Mouse (Mus musculus): ENCODE data around the gene Gucy2c. TPM values are rescaled to one million over a fixed set of nuclear protein-coding genes. Genes with fewer than 3 reads are reported as not detected.
A peak's percentile ranks its signal among the peaks of the same experiment; 100 is the strongest.
"Not testable (repeated sequence)": the region's sequence is repeated elsewhere in the genome, so short reads cannot be mapped to it uniquely, and the experiment has no call there.

The Gucy2c gene
- total RNA-seq, 2 experiments from 2014 or later, result 0.53 to 0.57 TPM

- DNase-seq (ENCODE audit: low spot score in 2 of 2), result peak; percentile 93 to 99
These were observed 22.4 kb upstream of the Gucy2c start, which contains the start of gene Hist4h4 for GRCm38 (mm10) chr6:136803739-136804633. Hist4h4 (minus strand) TSS chr6:136804415.

DNA sequence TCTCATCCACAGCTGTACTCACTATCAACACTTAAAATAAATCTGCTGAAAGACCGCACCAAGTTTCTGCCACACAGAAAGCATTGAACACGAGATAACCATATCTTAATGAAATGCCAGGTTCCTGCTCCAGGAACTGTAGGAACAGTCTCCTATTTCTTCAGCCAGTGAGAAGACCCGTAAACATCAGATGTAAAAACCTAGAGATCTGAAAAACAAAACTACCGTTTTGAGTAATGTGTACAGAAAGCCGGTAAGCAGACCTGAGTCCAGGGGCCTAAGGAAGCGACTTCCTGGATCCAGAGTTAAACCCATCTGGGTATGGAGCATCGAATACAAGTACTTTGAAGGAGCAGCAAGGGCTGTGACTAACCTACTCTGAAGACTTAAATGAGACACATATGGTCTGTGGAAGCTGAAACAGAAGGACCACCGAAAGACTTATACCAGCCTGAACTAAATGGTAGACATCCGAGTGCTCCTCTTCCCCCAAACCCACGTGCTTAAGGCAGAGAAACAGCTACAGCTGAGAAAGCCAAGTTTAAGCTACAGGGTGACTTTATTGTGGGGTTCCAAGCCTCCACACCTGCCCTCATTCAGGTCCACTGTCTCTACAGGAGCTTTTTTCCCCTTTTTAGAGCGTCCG, 21.7 kb upstream of the Gucy2c start:
- no peak for DNase-seq (ENCODE audit: low spot score in 2 of 2)

DNA sequence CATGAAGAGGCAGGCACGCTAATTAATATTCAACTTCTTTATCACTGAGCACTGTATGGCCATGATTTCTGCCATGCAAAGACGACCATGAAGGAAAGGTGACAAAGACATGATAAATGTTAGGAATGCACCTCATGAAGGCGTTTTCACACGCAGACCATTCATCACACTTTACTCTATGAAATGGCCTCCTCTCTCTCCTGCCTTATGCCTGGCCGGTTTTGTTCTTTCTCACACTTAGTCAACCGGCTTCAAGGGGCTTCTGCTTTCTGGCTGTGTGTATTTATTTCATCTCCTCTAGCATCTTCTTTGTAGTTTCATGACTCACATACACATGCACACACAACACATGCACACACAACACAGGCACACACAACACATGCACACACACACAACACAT, 19.7 kb upstream of the Gucy2c start:
- no peak for DNase-seq (ENCODE audit: low spot score in 2 of 2)

DNA sequence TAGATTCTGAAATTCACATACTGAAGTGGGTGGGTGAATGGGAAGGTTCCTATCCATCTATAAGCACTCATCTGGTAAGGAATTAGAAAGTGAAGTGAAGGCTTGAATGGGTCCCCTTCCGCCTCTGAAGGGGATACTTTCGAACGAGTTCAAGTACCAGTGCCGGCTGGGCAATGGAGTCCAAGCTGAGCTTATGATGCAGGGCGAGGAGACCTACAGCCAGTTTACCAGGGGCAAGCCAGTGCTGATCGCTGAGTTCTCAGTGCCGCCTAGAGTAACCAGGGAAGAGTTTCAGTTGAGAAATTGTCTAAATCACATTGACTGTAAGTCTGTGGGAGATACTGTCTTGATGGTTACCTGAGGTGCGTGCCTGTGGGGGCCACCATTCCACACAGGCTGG, 19.1 kb upstream of the Gucy2c start:
- DNase-seq (ENCODE audit: low spot score in 2 of 2), result no peak

- not testable (repeated sequence) for DNase-seq (ENCODE audit: low spot score in 2 of 2)
These were observed 16.5 kb upstream of the Gucy2c start for GRCm38 (mm10) chr6:136797874-136798693.

DNA sequence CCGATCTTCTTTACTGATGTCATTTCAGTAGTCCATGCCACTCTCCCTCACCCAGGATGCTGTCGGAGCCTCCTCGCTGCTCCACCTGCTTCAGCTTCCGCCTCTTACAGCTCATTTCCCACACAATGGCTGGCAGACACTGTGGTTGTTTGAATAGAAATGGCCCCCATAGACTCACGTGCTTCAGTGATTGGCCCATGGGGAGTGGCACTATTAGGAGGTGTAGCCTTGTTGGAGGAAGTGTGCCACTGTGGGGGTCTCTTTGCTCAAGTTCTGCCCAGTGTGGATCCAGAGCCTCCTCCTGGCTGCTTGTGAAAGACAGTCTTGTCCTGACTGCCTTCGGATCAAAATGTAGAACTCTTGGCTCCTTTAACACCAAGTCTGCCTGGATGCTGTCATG, 14.3 kb upstream of the Gucy2c start:
- no peak for DNase-seq (ENCODE audit: low spot score in 2 of 2)

GRCm38 (mm10) chr6:136795110-136795509, 13.5 kb upstream of the Gucy2c start:
- DNase-seq (ENCODE audit: low spot score in 2 of 2), result no peak

- DNase-seq (ENCODE audit: low spot score in 2 of 2), result no peak
These were observed 12.4 kb upstream of the Gucy2c start for GRCm38 (mm10) chr6:136793831-136794525.

GRCm38 (mm10) chr6:136792884-136793758, 11.6 kb upstream of the Gucy2c start:
- DNase-seq (ENCODE audit: low spot score in 2 of 2), result no peak

DNA sequence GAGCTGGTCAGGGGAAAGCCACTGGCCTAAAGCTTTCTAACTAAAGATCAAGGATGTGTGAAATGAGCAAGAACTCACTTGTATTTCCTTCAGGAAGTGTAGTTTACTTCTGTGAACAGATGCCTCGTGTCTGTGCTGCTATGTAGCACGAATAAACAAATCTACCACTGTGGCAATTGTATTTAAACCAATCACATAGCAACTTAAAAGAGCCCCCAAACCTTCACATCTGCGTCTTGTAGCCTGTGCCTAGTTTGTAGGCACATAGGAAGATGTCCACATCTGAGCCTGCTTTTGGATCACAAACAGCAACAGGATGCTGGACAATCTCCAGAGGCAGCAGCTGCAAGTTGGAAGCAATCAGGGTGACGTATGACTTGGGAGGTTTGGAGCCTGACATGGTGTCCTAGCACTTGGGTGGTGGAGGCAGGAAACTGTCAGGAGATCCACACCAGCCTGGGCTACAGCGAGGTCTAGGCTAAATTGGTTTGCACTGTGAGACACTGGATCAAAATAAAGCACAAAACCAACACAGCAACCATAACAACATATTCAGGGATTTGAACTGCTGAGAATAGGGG, 7.9 kb upstream of the Gucy2c start:
- DNase-seq (ENCODE audit: low spot score in 2 of 2), result no peak

DNA sequence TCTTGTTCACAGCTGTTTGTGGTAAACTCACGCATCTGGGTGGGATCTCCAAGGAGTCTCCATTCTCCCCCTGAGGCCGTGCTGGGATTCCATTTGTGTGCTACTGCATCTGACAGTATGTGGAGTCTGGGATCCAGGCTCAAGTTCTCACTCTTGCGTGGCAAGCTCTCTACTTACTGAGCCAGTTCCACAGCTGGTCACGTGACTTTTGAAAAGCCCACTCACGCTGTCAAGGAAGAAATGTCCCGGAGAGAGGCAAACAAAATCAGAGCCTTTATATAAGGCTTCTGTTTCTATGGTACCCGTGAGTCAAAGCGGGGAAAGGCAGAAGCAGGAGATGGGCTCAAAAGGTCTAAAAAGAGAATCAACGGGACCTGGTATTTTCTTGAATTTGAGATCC, 1.2 kb upstream of the Gucy2c start:
- DNase-seq (ENCODE audit: low spot score in 2 of 2), result peak; percentile 21 to 54

GRCm38 (mm10) chr6:136782146-136782545, 581 bp upstream of the Gucy2c start:
- no peak for DNase-seq (ENCODE audit: low spot score in 2 of 2)

- no peak for DNase-seq (ENCODE audit: low spot score in 2 of 2)
These were observed 5.2 kb downstream of the Gucy2c start for GRCm38 (mm10) chr6:136776392-136776791.

DNA sequence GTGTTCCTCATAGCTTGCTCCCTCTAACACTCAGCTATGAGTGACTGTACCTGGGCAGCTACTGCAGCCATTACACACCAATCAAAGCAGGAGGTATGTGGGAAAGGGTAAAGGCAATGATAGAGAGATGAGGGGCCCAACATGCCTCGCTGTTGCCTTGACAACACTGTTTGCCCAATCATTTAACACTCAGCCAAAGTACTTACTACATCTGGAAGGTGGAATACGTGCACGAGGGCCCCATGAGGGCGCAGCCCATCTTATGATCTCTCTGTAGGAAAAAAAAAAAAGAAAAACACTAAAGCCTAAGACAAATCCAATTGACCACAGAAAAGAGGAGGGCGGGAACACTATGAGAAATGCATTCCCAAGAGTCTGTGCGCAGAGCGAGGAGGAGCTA, 11.7 kb downstream of the Gucy2c start:
- DNase-seq (ENCODE audit: low spot score in 2 of 2), result no peak

- no peak for DNase-seq (ENCODE audit: low spot score in 2 of 2)
These were observed 12.4 kb downstream of the Gucy2c start for GRCm38 (mm10) chr6:136769143-136769542.

GRCm38 (mm10) chr6:136763912-136764311, 17.7 kb downstream of the Gucy2c start:
- peak in 1 of 2 experiments; percentile 10 for DNase-seq (ENCODE audit: low spot score in 2 of 2)

DNA sequence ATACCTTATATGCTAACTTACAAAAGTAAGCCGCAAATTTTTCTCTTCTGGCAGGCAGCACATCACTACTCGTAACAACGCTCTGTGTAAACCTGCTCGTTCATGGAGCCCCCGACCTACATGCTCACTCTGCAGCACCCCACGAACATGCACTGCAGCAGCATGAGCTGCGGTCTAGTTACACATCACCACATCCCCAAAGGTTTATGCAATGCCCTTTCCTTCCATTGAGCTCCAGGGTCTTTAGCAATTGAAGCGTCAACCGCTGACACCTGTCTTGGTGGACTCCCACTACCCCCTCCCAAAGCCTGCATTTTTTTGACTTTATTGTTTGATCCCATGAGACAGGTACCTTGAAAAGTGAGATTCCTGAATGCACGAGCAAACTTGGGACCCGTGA, 31.0 kb downstream of the Gucy2c start:
- DNase-seq (ENCODE audit: low spot score in 2 of 2), result no peak

- DNase-seq (ENCODE audit: low spot score in 2 of 2), result no peak
These were observed 36.0 kb downstream of the Gucy2c start for GRCm38 (mm10) chr6:136745586-136745985.

- DNase-seq (ENCODE audit: low spot score in 2 of 2), result no peak
These were observed 37.8 kb downstream of the Gucy2c start for GRCm38 (mm10) chr6:136743729-136744128.

Data from layer of hippocampus, adult 18-20 months (tissue).